Mouse (Mus musculus) forebrain, embryonic 15.5 days (tissue): ENCODE data around the gene Plekhj1. TPM values are rescaled to one million over a fixed set of nuclear protein-coding genes. Genes with fewer than 3 reads are reported as not detected.
"Not testable (repeated sequence)": the region's sequence is repeated elsewhere in the genome, so short reads cannot be mapped to it uniquely, and the experiment has no call there.

Experiments used
- ATAC-seq: fragments of 200-750 bp; cut with Nextera tagmentation; replicated peaks from 2 replicates; pipeline ENCODE4 v1.8.0; 2017; ENCODE audit warnings: mild to moderate bottlenecking, moderate TSS enrichment, moderate library complexity
- H3K27ac ChIP-seq: fragments of 300-500 bp; sonication (generic); replicated peaks from 2 replicates; pipeline ENCODE4 v1.5.1; 2015; ENCODE audit warnings: mild to moderate bottlenecking, inconsistent platforms
- H3K27me3 ChIP-seq: fragments of 300-500 bp; sonication (generic); 2 replicates; pipeline ENCODE4 v1.6.1; 2015; ENCODE audit warnings: inconsistent platforms
- H3K36me3 ChIP-seq: fragments of 300-500 bp; sonication (generic); 2 replicates; pipeline ENCODE4 v1.6.1; 2015; ENCODE audit warnings: mild to moderate bottlenecking, inconsistent platforms
- H3K4me1 ChIP-seq: fragments of 300-500 bp; sonication (generic); 2 replicates; pipeline ENCODE4 v1.6.1; 2015; ENCODE audit warnings: inconsistent platforms
- H3K4me2 ChIP-seq: fragments of 300-500 bp; sonication (generic); replicated peaks from 2 replicates; pipeline ENCODE4 v1.6.1; 2015; ENCODE audit warnings: mild to moderate bottlenecking, inconsistent platforms
- H3K4me3 ChIP-seq: fragments of 300-500 bp; sonication (generic); 2 replicates; pipeline ENCODE4 v1.5.1; 2015; ENCODE audit warnings: mild to moderate bottlenecking, inconsistent platforms
- H3K9ac ChIP-seq: fragments of 300-500 bp; sonication (generic); replicated peaks from 2 replicates; pipeline ENCODE4 v1.6.1; 2015; ENCODE audit warnings: mild to moderate bottlenecking, inconsistent platforms
- H3K9me3 ChIP-seq: fragments of 300-500 bp; sonication (generic); 2 replicates; pipeline ENCODE4 v1.6.1; 2016; ENCODE audit warnings: inconsistent platforms
- WGBS: fragments of 180-500 bp; shearing (Covaris S2); methylation state at CpG from one replicate; pipeline ENCODE4 v1.1.7; 2015; ENCODE audit warnings: mixed read lengths; 5-methylcytosine and 5-hydroxymethylcytosine counted together
- polyA plus RNA-seq: library from polyadenylated mRNA; unstranded; fragments of >200 nt; fragmentation: Nextera tagmentation; extraction: Ambion mirVana; gene quantifications from 2 replicates; pipeline ENCODE4 v1.2.1, GENCODE M21; 2015

Gene Plekhj1
- polyA plus RNA-seq, 1 experiment from 2014 or later = 140 TPM

DNA sequence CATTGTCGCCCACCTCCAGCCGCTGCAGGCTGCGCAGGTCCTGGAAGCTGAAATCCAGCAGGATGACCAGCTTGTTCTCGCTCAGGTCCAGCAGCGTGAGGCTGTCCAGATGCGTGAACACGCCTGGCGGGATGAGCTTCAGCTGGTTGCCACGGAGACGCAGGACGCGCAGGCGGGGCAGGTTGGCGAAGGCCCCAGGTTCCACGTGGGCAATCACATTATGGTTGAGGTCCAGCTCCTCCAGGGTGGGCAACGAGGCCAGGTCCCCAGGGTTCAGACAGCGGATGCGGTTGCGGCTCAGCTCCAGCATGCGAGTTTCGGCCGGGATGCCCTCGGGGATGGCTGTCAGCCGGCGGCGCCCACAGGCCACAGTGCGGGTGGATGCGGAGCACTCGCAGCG, 37.2 kb upstream of the Plekhj1 start:
- H3K9me3 ChIP-seq = no peaks in the 10 kb centered on the region
- WGBS = 62% methylated on average over 30 of the region's 30 CpGs
- 0 out of 2 replicates have a peak, but pooled peaks cover 4% of the 10 kb centered on the region for H3K36me3 ChIP-seq
- H3K27ac ChIP-seq = no peak overlapping the region
- no peaks in the 10 kb centered on the region for H3K4me1 ChIP-seq
- no peak overlapping the region for H3K4me2 ChIP-seq
- H3K4me3 ChIP-seq = no peak overlapping the region
- H3K9ac ChIP-seq = no peak overlapping the region
- no peak for ATAC-seq
- peaks cover 18% of the 10 kb centered on the region for H3K27me3 ChIP-seq

DNA sequence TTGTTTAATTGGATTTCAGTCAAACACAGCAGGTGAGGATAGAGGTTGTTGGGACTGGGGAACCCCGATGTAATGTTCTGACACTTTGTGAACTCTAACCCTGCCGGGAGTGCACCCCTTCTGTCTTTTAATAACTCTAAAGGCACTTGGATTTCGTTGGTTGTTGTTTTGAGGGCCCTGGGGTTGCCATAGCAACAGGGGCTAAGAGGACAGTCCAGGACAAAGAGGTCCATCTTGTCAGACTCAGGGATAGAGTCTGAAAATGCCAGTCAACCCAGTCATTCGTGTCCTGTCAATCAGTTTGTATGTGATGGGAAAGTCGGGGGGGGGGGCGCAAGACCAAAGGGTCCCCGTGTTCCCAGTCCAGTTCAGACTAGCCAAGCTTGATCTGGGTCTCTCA, 34.4 kb upstream of the Plekhj1 start:
- WGBS = 51% methylated on average over 7 of the region's 7 CpGs
- H3K36me3 ChIP-seq = peaks cover 22% of the 10 kb centered on the region
- H3K4me3 ChIP-seq = no peak overlapping the region
- no peak overlapping the region for H3K4me2 ChIP-seq
- no peak overlapping the region for H3K27ac ChIP-seq
- H3K4me1 ChIP-seq = peaks cover 14% of the 10 kb centered on the region
- no peak overlapping the region for H3K9ac ChIP-seq
- ATAC-seq = no peak
- H3K27me3 ChIP-seq = peaks cover 18% of the 10 kb centered on the region
- no peaks in the 10 kb centered on the region for H3K9me3 ChIP-seq

DNA sequence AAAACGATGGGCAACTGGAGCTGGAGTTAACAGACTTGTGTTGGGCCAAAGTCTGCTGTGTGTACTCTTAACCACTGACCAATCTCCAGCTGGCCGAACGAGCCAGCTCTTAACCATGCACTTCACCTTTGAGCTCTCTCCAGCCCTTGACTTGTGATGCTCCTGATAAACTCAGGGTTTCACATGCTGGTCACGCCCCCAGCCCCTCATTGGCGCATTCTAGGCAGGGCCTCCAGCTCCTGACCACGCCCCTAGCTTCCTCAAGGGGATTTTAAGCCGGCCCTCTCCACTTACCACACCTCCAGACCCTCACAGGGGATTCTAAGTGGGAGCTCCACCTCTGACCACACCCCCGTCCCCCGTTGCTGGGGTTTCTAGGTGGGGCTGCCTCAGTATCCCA, 32.7 kb upstream of the Plekhj1 start:
- H3K9me3 ChIP-seq = no peaks in the 10 kb centered on the region
- peaks cover 22% of the 10 kb centered on the region for H3K36me3 ChIP-seq
- no peak for ATAC-seq
- peaks cover 18% of the 10 kb centered on the region for H3K27me3 ChIP-seq
- H3K4me1 ChIP-seq = peaks cover 19% of the 10 kb centered on the region
- WGBS = 4% methylated on average over 9 of the region's 9 CpGs
- no peak overlapping the region for H3K4me2 ChIP-seq
- H3K4me3 ChIP-seq = no peak overlapping the region
- H3K9ac ChIP-seq = no peak overlapping the region
- H3K27ac ChIP-seq = no peak overlapping the region

DNA sequence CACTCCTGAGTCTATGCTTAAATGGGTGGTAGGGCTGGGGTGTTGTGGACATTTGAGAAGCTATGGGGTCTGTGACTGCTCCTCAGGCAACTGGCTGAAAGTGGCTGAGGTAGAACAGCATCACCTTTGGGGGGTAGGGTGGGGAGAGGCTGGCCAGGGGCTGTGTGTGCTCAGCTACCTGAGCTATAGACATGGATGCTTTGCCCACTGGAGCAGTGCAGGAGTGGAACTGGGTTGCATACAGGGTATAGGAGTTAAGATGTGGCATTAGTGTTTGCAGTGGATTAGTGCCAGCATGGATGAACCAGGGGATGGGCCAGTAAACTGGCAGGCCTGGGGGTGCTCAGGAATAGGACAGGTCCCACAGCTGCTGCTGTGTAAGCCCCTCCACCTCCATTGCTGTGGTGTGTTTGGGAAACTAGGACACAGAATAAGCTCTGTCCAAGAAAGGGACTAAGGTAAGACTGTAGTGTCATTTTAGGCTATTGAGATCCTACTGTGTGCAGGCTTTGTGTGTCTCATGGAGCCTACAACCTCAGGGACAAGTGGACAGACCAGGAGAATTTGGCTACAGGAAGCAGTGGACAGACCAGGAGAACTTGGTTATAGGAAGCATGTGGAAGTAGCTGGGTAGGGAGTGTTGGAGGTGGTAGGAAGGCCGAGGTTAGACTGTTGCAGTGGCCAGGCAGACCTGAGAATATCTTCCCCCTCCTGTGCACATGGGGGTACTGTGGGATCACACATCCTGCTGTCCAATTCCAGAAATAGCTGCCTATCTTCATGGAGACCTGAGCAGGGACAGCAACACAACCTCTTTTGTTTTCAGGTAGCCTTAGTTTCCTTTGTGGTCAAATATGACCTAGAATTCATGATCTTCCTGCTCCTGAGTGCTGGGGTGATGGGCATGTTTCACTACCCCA, 31.2 kb upstream of the Plekhj1 start:
- Histone ChIP-seq H3K4me2 (no peak overlapping the region), H3K27me3 (peaks cover 10% of the 10 kb centered on the region), H3K27ac (no peak overlapping the region), H3K9me3 (no peaks in the 10 kb centered on the region), H3K9ac (no peak overlapping the region), H3K36me3 (peaks cover 22% of the 10 kb centered on the region), H3K4me3 (peak overlapping the region; percentile 2; the same call in 1 of the 2 replicates), H3K4me1 (peaks cover 19% of the 10 kb centered on the region)
- WGBS = 74% methylated on average over 1 of the region's 1 CpGs
- no peak for ATAC-seq

DNA sequence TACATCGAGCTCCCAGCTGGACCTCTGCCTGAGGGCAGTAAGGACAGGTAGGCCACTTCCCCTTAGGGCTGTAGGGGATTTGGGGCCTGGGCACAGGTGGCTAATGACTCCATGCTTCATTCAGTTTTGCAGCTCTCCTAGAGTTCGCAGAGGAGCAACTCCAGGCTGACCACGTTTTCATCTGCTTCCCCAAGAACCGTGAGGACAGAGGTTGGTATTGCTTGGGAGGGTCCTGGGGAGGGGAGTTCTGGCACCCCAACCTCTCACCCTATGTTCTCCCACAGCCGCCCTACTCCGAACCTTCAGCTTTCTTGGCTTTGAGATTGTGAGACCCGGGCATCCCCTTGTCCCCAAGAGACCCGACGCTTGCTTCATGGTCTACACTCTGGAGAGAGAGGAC, 30.2 kb upstream of the Plekhj1 start:
- Histone ChIP-seq H3K36me3 (peaks cover 18% of the 10 kb centered on the region), H3K4me2 (peak overlapping the region; percentile 98), H3K4me1 (peaks cover 19% of the 10 kb centered on the region), H3K4me3 (peak overlapping the region; percentile 93)
- H3K27ac ChIP-seq, H3K9me3 ChIP-seq, H3K27me3 ChIP-seq, H3K9ac ChIP-seq, ATAC-seq: not testable (repeated sequence)
- 85% methylated on average over 9 of the region's 9 CpGs for WGBS

DNA sequence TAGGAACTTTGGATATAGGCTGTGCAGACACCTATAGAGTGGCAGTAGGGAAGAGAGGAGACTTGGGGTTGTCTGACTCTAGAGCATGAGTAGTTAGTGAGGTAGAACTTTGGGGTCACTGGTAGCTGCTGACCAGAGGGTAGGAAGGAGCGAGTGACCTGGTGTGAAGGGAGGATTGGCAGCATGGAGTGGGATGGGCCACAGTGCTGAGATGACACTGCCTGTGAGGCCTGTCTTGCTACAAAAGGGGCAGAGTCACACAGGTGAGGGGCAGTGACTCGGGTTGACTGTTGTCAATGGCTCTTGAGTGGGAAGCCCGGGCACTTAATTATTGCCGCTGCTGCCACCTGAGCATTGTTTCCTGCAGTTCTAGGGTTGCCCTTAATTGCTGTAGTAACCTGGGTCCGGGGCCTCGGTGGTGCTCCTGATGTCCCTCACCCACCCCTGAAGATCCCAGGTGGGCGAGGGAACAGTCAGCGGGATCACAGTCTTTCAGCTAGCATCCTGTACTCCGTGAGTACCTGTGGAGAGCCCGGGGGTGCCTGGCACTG, 29.5 kb upstream of the Plekhj1 start:
- no peaks in the 10 kb centered on the region for H3K9me3 ChIP-seq
- peaks cover 18% of the 10 kb centered on the region for H3K36me3 ChIP-seq
- H3K4me2 ChIP-seq = peak overlapping the region; percentile 98
- WGBS = 79% methylated on average over 10 of the region's 10 CpGs
- H3K4me3 ChIP-seq = peak overlapping the region; percentile 93
- H3K9ac ChIP-seq = peak overlapping the region; percentile 86
- H3K4me1 ChIP-seq = peaks cover 19% of the 10 kb centered on the region
- H3K27me3 ChIP-seq = no peaks in the 10 kb centered on the region
- H3K27ac ChIP-seq = no peak overlapping the region
- ATAC-seq = no peak

DNA sequence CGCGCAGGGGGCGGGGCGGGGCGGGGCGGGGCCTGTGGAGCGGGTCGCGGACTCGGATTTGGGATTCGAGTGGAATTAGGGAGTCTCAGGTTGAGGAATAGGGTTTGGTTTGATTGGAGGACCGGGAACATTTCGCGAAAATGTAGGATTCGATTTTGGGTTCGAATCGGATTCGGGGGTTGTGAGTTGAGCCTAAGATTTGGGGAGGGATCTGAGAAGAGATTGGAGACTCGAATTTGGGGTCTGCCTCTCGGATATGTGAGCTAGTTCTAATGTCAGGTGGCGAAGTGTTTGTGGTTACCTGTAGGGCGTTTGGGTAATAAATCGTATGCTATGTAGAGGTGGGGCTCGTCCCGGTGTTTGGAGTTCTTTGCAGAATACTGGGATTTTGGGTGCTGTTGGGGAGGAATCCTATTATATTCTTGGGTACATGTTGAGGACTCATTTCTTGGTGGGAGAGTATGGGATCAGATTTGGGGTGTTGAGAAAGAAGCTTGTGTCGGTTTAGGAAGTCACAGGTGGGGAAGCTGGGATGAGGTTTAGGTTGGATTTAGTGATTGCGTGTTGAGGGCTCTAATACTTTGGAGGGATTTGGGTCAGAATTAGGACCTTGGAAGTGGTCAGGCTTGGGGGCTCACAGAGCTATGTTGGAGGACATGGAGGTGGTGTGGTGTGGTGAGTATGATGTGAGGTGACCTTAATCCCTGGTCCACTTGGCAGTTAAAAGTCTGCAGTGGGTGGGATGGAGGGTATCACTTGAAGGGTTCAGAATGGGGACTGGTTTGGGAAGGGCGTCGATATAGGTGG, 28.8 kb upstream of the Plekhj1 start:
- H3K27me3 ChIP-seq = no peaks in the 10 kb centered on the region
- ATAC-seq = no peak

DNA sequence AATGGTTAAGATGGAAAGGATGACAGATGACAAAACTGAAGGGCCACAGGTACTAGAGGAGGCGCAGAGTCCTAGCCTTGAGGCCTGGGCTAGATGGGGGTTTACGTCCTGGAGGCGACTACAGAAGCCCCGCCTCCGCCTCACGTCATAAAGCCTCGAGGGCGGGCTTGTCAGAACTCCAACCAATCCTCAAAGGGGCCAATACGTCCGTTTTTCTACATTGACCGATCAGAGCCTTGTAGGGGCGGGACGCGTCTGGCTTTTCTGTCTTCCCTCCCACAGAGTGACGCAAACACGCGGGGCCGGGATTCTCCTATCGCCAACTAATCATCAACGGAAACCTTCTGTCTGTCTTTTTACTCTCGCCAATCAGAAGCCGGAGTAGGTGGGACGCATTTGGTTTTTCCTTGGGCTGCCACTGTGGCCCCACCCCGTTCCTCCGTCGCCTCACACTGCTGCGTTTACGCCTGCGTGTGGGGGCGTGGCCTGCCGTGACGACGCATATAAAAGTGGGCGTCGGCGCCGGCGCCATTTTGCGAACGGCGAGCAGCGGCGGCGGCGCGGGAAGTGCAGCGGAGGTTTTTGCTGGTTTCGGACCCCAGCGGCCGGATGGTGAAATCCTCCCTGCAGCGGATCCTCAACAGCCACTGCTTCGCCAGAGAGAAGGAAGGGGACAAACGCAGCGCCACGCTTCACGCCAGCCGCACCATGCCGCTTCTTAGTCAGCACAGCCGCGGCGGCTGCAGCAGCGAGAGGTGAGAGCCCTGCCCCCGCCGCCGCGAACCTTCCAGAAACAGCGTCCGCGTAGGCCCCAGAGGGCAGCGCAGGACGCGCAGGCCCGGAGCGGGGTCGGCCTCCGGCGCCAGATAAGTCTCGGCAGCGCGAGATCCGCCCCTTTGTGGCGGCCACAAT, 28.0 kb upstream of the Plekhj1 start, which contains the start of gene Oaz1:
Gene Oaz1 (plus strand): TSS at position 506 of the 912 bp plus-strand sequence.
- WGBS = under 1% methylated on average over 80 of the region's 82 CpGs

More for the DNA sequence above, 28.8 kb upstream of the Plekhj1 start:
- H3K4me1 ChIP-seq = peaks cover 19% of the 10 kb centered on the region
- H3K27ac ChIP-seq = peak overlapping the region; percentile 89
- WGBS = 7% methylated on average over 29 of the region's 29 CpGs
- peak overlapping the region; percentile 86 for H3K9ac ChIP-seq
- H3K9me3 ChIP-seq = no peaks in the 10 kb centered on the region
- H3K36me3 ChIP-seq = peaks cover 18% of the 10 kb centered on the region
- H3K4me3 ChIP-seq = peak overlapping the region; percentile 93
- H3K4me2 ChIP-seq = peak overlapping the region; percentile 98

DNA sequence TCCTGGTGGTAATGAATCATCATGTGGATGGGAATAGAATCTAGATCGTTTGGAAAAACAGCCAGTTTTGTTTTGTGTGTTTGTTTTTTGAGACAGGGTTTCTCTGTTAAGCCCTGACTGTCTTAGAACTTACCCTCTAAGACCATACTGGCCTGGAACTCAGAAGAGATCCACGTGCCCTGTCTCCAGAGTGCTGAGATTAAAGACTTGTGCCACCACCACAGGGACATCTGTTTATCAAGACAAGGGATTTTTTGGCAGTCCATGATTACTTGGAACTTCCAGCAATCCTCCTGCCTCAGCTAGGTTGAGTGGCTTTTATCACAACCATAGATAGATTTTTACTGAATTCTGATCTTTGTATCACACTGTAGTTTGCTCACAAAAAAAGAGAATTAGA, 26.4 kb upstream of the Plekhj1 start:
- H3K27ac ChIP-seq = no peak overlapping the region
- H3K9me3 ChIP-seq = no peaks in the 10 kb centered on the region
- H3K4me1 ChIP-seq = peaks cover 19% of the 10 kb centered on the region
- H3K4me3 ChIP-seq = no peak overlapping the region
- no peak overlapping the region for H3K4me2 ChIP-seq
- H3K36me3 ChIP-seq = peaks cover 12% of the 10 kb centered on the region
- ATAC-seq = no peak
- WGBS = 80% methylated on average over 2 of the region's 2 CpGs
- H3K9ac ChIP-seq = no peak overlapping the region
- H3K27me3 ChIP-seq = no peaks in the 10 kb centered on the region

More for the DNA sequence above, 28.0 kb upstream of the Plekhj1 start, which contains the start of gene Oaz1:
- peak; percentile 98 for ATAC-seq
- Histone ChIP-seq H3K4me3 (peak within 1 kb of the TSS; percentile 93), H3K27ac (peak within 1 kb of the TSS; percentile 89), H3K9me3 (no peaks in the 10 kb centered on the region), H3K4me1 (peaks cover 19% of the 10 kb centered on the region), H3K27me3 (no peaks in the 10 kb centered on the region), H3K4me2 (peak within 1 kb of the TSS; percentile 98), H3K9ac (peak within 1 kb of the TSS; percentile 86), H3K36me3 (peaks cover 18% of the 10 kb centered on the region)

DNA sequence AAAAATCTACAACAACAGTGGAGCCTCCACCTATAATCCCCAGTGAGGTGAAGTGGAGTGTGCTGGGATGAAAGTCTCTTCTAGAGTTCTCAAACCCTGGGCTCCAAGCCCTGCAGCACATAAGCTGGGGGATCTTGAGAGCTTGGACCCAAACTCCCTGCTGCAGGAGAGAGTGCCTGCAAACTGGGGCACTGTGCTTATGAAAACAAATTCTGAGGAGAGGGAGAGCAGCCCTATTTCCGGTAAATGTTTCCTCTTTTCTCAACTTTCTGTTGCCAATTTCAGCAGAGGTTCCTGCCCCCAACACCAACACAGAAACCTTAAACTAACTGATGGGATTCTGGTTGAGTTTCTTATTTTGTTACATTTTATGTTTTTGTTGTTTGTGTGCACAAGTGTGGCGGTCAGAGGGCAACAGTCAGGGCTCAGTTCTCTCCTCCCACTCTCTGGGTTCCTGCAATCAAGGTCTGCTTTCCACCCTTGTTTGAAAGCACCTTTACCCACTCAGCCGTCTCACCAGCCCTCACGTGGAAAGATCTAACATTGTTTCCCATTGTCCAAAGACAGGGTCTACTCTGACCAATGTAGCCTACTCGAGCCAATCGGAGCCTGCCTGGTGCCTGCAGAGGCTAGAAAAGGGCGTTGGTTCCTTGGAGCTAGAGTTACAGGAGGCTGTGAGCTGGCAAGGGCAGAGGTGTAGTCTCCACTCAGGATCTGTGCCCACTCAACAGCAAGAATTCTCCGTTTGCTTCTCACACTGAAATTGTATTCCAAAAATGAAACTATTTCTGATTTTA, 25.6 kb upstream of the Plekhj1 start:
- 70% methylated on average over 8 of the region's 8 CpGs for WGBS
- no peak for ATAC-seq
- peaks cover 14% of the 10 kb centered on the region for H3K4me1 ChIP-seq
- no peak overlapping the region for H3K9ac ChIP-seq
- no peaks in the 10 kb centered on the region for H3K9me3 ChIP-seq
- H3K27me3 ChIP-seq = no peaks in the 10 kb centered on the region
- peaks cover 4% of the 10 kb centered on the region for H3K36me3 ChIP-seq
- no peak overlapping the region for H3K4me2 ChIP-seq
- H3K4me3 ChIP-seq = no peak overlapping the region
- no peak overlapping the region for H3K27ac ChIP-seq
